Mouse (Mus musculus): Measurements from ENCODE around the gene Adap2. TPM values are rescaled to one million over a fixed set of nuclear protein-coding genes. Genes with fewer than 3 reads are reported as not detected.
A peak's percentile ranks its signal among the peaks of the same experiment; 100 is the strongest.

Gene Adap2
- polyA plus RNA-seq (2016; fragmentation: Nextera tagmentation; extraction: Ambion mirVana): 1.1 TPM in 2 replicates

GRCm38 (mm10) chr11:80153857-80154495, at the start of gene Adap2:
Gene Adap2 (plus strand): TSS chr11:80154105.
- Histone ChIP-seq H3K4me2 (replicated peaks) (peak within 1 kb of the TSS; percentile 80), H3K4me3 (peak within 1 kb of the TSS; percentile 48), H3K9ac (peak within 1 kb of the TSS; percentile 39; the same call in 1 of the 2 replicates), H3K36me3 (no peaks in the 10 kb centered on the region), H3K4me1 (0 out of 2 replicates have a peak, but pooled peaks cover 7% of the 10 kb centered on the region), H3K27ac (no peak within 1 kb of the TSS), H3K9me3 (no peaks in the 10 kb centered on the region), H3K27me3 (peaks cover 50% of the 10 kb centered on the region)
- WGBS: 2% methylated on average over 45 of the region's 47 CpGs
- ATAC-seq (ENCODE audit: insufficient number of reproducible peaks, insufficient read depth, low FRiP score, low TSS enrichment): peak; percentile 56; the same call in 1 of the 2 replicates

DNA sequence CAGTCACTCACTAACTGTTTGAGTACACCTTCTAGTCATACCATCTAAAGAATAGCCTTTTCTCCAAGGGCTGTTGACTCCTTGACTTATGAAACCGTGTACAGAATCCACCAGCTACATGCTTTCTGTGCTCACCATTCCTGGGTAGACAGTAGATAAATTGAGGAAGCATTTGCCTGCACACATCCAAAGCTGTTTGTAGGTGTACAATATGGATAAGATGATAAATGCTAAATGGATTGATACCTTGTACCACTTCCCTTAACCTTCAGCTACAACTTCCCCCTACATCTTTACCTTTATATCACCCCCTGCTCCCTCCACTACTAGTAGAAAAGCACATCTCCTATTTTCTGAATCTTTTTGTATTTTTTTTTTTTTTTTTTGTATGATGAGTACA, 49.5 kb upstream of the Adap2 start:
- no peak for ATAC-seq (ENCODE audit: insufficient number of reproducible peaks, insufficient read depth, low FRiP score, low TSS enrichment)
- 93% methylated on average over 1 of the region's 1 CpGs for WGBS
- H3K4me2 ChIP-seq (replicated peaks): no peak overlapping the region

GRCm38 (mm10) chr11:80116411-80116810, 37.5 kb upstream of the Adap2 start:
- WGBS: 95% methylated on average over 1 of the region's 1 CpGs
- Histone ChIP-seq H3K4me2 (replicated peaks) (no peak overlapping the region), H3K27ac (no peak overlapping the region), H3K9ac (no peak overlapping the region), H3K27me3 (no peaks in the 10 kb centered on the region), H3K9me3 (no peaks in the 10 kb centered on the region), H3K4me3 (no peak overlapping the region), H3K4me1 (no peaks in the 10 kb centered on the region), H3K36me3 (peaks cover 64% of the 10 kb centered on the region)
- no peak for ATAC-seq (ENCODE audit: insufficient number of reproducible peaks, insufficient read depth, low FRiP score, low TSS enrichment)

More for the DNA sequence above, 49.5 kb upstream of the Adap2 start:
- Histone ChIP-seq H3K4me1 (no peaks in the 10 kb centered on the region), H3K4me3 (no peak overlapping the region), H3K9me3 (no peaks in the 10 kb centered on the region), H3K9ac (no peak overlapping the region), H3K27ac (no peak overlapping the region), H3K27me3 (no peaks in the 10 kb centered on the region), H3K36me3 (peaks cover 41% of the 10 kb centered on the region)

DNA sequence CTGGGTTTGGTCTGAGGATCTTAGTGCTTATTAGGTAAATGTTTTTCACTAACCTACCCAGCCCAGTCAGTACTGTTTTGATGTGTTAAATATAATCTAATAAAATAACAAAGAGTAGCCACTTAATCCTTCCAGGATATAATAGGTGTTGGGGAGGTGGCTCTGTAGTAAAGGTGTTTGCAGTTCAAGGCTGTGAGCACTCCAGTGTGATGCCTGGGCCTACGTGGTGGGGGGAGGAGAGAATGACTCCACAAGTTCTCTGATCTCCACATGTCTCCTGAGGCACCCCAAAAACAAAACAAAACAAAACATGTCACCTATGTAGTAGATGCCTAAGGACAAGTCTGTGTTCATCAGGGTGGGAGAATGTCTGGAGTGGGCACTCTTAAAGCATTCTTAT, 21.9 kb upstream of the Adap2 start:
- Histone ChIP-seq H3K4me3 (no peak overlapping the region), H3K4me1 (no peaks in the 10 kb centered on the region), H3K36me3 (peaks cover 56% of the 10 kb centered on the region), H3K4me2 (replicated peaks) (no peak overlapping the region), H3K9me3 (no peaks in the 10 kb centered on the region), H3K27ac (no peak overlapping the region), H3K9ac (no peak overlapping the region), H3K27me3 (no peaks in the 10 kb centered on the region)
- WGBS: 77% methylated on average over 1 of the region's 1 CpGs
- ATAC-seq (ENCODE audit: insufficient number of reproducible peaks, insufficient read depth, low FRiP score, low TSS enrichment): no peak

GRCm38 (mm10) chr11:80134744-80135143, 19.2 kb upstream of the Adap2 start:
- no peaks in the 10 kb centered on the region for H3K27me3 ChIP-seq
- no peaks in the 10 kb centered on the region for H3K4me1 ChIP-seq
- no peak for ATAC-seq (ENCODE audit: insufficient number of reproducible peaks, insufficient read depth, low FRiP score, low TSS enrichment)
- peaks cover 61% of the 10 kb centered on the region for H3K36me3 ChIP-seq
- H3K9me3 ChIP-seq: no peaks in the 10 kb centered on the region
- 80% methylated on average over 4 of the region's 4 CpGs for WGBS
- no peak overlapping the region for H3K9ac ChIP-seq
- H3K4me3 ChIP-seq: no peak overlapping the region
- no peak overlapping the region for H3K27ac ChIP-seq
- H3K4me2 ChIP-seq (replicated peaks): no peak overlapping the region

DNA sequence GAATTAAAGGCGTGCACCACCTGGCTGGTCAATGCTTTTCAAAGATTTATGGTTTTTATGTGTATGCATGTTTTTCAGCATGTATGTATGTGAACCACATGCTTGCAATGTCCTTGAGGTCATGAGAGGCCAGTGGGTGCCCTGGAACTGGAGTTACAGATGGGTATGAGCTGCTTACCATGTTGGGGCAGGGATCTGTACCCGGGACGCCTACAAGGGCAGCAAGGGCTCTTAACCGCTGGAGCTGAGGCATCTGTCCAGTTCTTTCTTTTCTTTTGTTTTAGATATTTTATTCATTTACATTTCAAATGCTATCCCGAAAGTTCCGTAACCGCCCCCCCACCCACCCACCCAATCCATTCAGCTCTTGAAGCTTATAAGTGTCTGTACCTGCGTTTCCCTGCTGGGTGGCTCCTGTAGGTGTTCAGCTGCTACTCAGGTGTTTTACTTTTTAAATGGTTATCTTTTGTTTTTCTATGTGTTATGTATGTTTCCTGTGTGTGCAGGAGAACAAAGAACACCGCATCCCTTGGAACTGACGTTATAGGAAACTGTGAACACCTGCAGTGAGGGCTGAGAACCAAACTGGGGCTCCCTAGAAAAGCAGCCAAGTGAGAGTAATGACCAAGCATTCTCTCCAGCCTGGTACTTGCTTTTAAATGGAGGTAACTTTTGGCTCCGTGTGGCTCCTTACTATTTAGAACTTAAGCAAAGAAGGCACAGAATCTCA, 17.8 kb upstream of the Adap2 start:
- Histone ChIP-seq H3K4me2 (replicated peaks) (no peak overlapping the region), H3K9me3 (no peaks in the 10 kb centered on the region), H3K36me3 (peaks cover 52% of the 10 kb centered on the region), H3K9ac (no peak overlapping the region), H3K27ac (no peak overlapping the region), H3K4me3 (no peak overlapping the region), H3K27me3 (no peaks in the 10 kb centered on the region), H3K4me1 (peaks cover 3% of the 10 kb centered on the region; the same call in 1 of the 2 replicates)
- ATAC-seq (ENCODE audit: insufficient number of reproducible peaks, insufficient read depth, low FRiP score, low TSS enrichment): no peak
- 90% methylated on average over 11 of the region's 11 CpGs for WGBS

GRCm38 (mm10) chr11:80136786-80137185, 17.1 kb upstream of the Adap2 start:
- peaks cover 3% of the 10 kb centered on the region; the same call in 1 of the 2 replicates for H3K4me1 ChIP-seq
- no peak for ATAC-seq (ENCODE audit: insufficient number of reproducible peaks, insufficient read depth, low FRiP score, low TSS enrichment)
- WGBS: 93% methylated on average over 13 of the region's 13 CpGs
- H3K36me3 ChIP-seq: peaks cover 48% of the 10 kb centered on the region
- H3K4me2 ChIP-seq (replicated peaks): no peak overlapping the region
- no peaks in the 10 kb centered on the region for H3K9me3 ChIP-seq
- no peak overlapping the region for H3K27ac ChIP-seq
- H3K9ac ChIP-seq: no peak overlapping the region
- no peak overlapping the region for H3K4me3 ChIP-seq
- H3K27me3 ChIP-seq: no peaks in the 10 kb centered on the region

DNA sequence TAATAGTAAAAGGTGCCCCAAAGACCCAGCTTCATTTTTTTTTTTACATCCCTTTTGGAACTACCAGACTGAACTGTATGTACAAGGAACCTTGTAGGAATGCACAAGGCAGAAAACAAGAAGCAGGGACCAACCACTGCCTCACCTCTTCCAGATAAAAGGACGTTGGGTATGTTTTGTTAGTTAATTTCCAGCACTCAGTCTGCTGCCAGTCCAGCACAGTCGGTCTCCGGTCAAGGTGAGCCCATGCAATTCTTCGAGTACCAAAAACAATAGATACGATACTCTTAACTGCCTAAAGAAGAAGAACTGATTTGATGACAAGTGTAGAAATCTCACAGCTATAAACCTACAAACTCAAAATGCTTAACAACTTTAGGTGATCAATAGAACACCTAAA, 16.1 kb upstream of the Adap2 start:
- H3K9ac ChIP-seq: no peak overlapping the region
- H3K36me3 ChIP-seq: peaks cover 39% of the 10 kb centered on the region

DNA sequence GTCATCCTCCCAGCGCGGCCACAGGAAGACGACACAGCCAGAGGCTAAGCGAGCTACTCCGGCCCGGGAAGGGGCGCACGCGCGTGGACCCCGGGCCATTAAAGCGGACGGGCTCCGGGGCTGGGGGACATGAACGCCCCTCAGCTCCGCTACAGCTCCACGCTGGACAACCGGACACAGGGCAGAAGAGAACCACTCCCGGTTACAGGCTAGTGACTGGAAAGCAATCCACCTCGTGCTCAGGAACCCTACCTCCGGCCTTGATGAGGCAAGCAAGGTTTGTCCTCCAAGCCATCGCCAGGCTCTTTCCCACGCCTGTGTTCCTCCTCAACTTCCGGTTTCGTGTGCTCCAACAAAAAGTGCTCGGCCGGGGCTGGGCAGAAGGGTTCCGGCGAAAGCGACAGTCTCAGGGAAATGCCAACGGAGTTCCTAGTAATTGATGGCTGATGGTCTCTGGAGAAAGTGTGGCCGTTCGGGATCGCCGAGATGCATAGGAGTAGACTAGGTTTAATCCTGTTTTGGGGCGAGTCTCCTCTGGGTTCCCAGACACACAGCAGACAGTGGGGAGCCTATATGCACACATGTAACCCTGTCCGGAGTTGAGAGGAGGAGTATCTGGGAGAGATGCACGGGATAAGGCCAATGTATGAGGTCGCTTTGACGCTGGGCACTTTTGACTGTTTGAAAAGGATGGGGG, 11.9 kb upstream of the Adap2 start, which contains the start of gene Tefm:
TSS of gene Tefm (minus strand) at position 351 of the 697 bp plus-strand sequence.
- Histone ChIP-seq H3K27me3 (no peaks in the 10 kb centered on the region), H3K4me1 (peaks cover 9% of the 10 kb centered on the region), H3K9me3 (no peaks in the 10 kb centered on the region), H3K4me2 (replicated peaks) (peak within 1 kb of the TSS; percentile 73), H3K4me3 (peak within 1 kb of the TSS; percentile 83), H3K36me3 (peaks cover 17% of the 10 kb centered on the region), H3K9ac (peak within 1 kb of the TSS; percentile 81), H3K27ac (peak within 1 kb of the TSS; percentile 86)
- peak; percentile 78 for ATAC-seq (ENCODE audit: insufficient number of reproducible peaks, insufficient read depth, low FRiP score, low TSS enrichment)
- WGBS: under 1% methylated on average over 40 of the region's 40 CpGs

More for the DNA sequence above, 16.1 kb upstream of the Adap2 start:
- no peak overlapping the region for H3K27ac ChIP-seq
- ATAC-seq (ENCODE audit: insufficient number of reproducible peaks, insufficient read depth, low FRiP score, low TSS enrichment): no peak
- no peak overlapping the region for H3K4me3 ChIP-seq
- no peaks in the 10 kb centered on the region for H3K9me3 ChIP-seq
- H3K27me3 ChIP-seq: no peaks in the 10 kb centered on the region
- H3K4me1 ChIP-seq: peaks cover 5% of the 10 kb centered on the region
- H3K4me2 ChIP-seq (replicated peaks): no peak overlapping the region
- 90% methylated on average over 5 of the region's 5 CpGs for whole genome bisulfite sequencing

GRCm38 (mm10) chr11:80142872-80143271, 11.0 kb upstream of the Adap2 start:
- H3K4me2 ChIP-seq (replicated peaks): peak overlapping the region; percentile 73
- peaks cover 10% of the 10 kb centered on the region for H3K36me3 ChIP-seq
- peaks cover 9% of the 10 kb centered on the region for H3K4me1 ChIP-seq
- no peaks in the 10 kb centered on the region for H3K27me3 ChIP-seq
- no peak for ATAC-seq (ENCODE audit: insufficient number of reproducible peaks, insufficient read depth, low FRiP score, low TSS enrichment)
- WGBS: 41% methylated on average over 8 of the region's 8 CpGs
- peak overlapping the region; percentile 83 for H3K4me3 ChIP-seq
- no peaks in the 10 kb centered on the region for H3K9me3 ChIP-seq
- no peak overlapping the region; the same call in 1 of the 2 replicates for H3K27ac ChIP-seq
- H3K9ac ChIP-seq: peak overlapping the region; percentile 81

GRCm38 (mm10) chr11:80145787-80146275, 8.1 kb upstream of the Adap2 start:
- ATAC-seq (ENCODE audit: insufficient number of reproducible peaks, insufficient read depth, low FRiP score, low TSS enrichment): no peak
- Histone ChIP-seq H3K27me3 (no peaks in the 10 kb centered on the region), H3K4me3 (no peak overlapping the region), H3K27ac (no peak overlapping the region), H3K4me2 (replicated peaks) (no peak overlapping the region), H3K9me3 (no peaks in the 10 kb centered on the region), H3K36me3 (no peaks in the 10 kb centered on the region), H3K9ac (no peak overlapping the region), H3K4me1 (peaks cover 9% of the 10 kb centered on the region)
- 59% methylated on average over 10 of the region's 10 CpGs for WGBS

All from embryonic facial prominence, embryonic 12.5 days (tissue).